Mouse (Mus musculus) embryonic fibroblast, embryonic 13.5 days (primary cell): Measurements from ENCODE around the gene Trim7. TPM values are rescaled to one million over a fixed set of nuclear protein-coding genes. Genes with fewer than 3 reads are reported as not detected.
"Not testable (repeated sequence)": the region's sequence is repeated elsewhere in the genome, so short reads cannot be mapped to it uniquely, and the experiment has no call there.

Source experiments
- H3K27ac ChIP-seq: 2 replicates; pipeline ENCODE4 v1.5.1; 2012; ENCODE audit warnings: low read length, control low read depth, inconsistent platforms; ENCODE audit not compliant: insufficient read depth
- H3K4me1 ChIP-seq: 2 replicates; pipeline ENCODE4 v1.6.1; 2011; ENCODE audit warnings: low read length; ENCODE audit not compliant: control insufficient read depth, insufficient read depth
- H3K4me3 ChIP-seq: 2 replicates; pipeline ENCODE4 v1.5.1; 2011; ENCODE audit warnings: mild to moderate bottlenecking, control low read depth, low read length; ENCODE audit not compliant: insufficient read depth
- CTCF ChIP-seq: IDR thresholded peaks from 2 replicates; pipeline ENCODE4 v1.5.1; 2011; ENCODE audit warnings: mild to moderate bottlenecking, control low read depth, low read length, moderate library complexity, borderline replicate concordance; ENCODE audit not compliant: insufficient read depth
- POLR2A ChIP-seq: IDR thresholded peaks from 2 replicates; pipeline ENCODE4 v1.6.1; 2011; ENCODE audit warnings: low read depth, mild to moderate bottlenecking, control low read depth, low read length, moderate library complexity
- polyA plus RNA-seq: library from polyadenylated mRNA; stranded (reverse); fragments of >200 nt; gene quantifications from 2 replicates; pipeline ENCODE4 v1.2.4, GENCODE M21; 2011; ENCODE audit warnings: low read depth; ENCODE audit not compliant: missing spikeins, insufficient read length

Gene Trim7
- polyA plus RNA-seq, 1 experiment: 16.0 TPM

- TF ChIP-seq POLR2A (no peak), CTCF (no peak)
- H3K4me3 ChIP-seq: no peak overlapping the region
- peaks cover 6% of the 10 kb centered on the region; the same call in 1 of the 2 replicates for H3K4me1 ChIP-seq
Observed at GRCm38 (mm10) chr11:48813782-48814181, 12.2 kb upstream of the Trim7 start.

GRCm38 (mm10) chr11:48815851-48816250 is 10.1 kb upstream of the Trim7 start:
- Histone ChIP-seq H3K4me3 (peak overlapping the region; percentile 86), H3K4me1 (peaks cover 9% of the 10 kb centered on the region; the same call in 1 of the 2 replicates), H3K27ac (no peak overlapping the region)
- no peak for TF ChIP-seq POLR2A
- no peak for TF ChIP-seq CTCF

More at GRCm38 (mm10) chr11:48813782-48814181, 12.2 kb upstream of the Trim7 start:
- no peak overlapping the region for H3K27ac ChIP-seq

GRCm38 (mm10) chr11:48816281-48816781 is 9.6 kb upstream of the Trim7 start:
- TF ChIP-seq CTCF (no peak), POLR2A (no peak)
- H3K4me3 ChIP-seq: peak overlapping the region; percentile 86
- no peak overlapping the region for H3K27ac ChIP-seq
- peaks cover 9% of the 10 kb centered on the region; the same call in 1 of the 2 replicates for H3K4me1 ChIP-seq

- TF ChIP-seq CTCF (no peak), POLR2A (peak; percentile 98)
- peak within 1 kb of the TSS; percentile 98 for H3K27ac ChIP-seq
- H3K4me1 ChIP-seq: peaks cover 9% of the 10 kb centered on the region; the same call in 1 of the 2 replicates
- H3K4me3 ChIP-seq: peak within 1 kb of the TSS; percentile 90
Observed at GRCm38 (mm10) chr11:48816800-48817665, 8.9 kb upstream of the Trim7 start, which contains the start of gene Trim41. Gene Trim41, minus strand, starts transcription at chr11:48817353.

GRCm38 (mm10) chr11:48817794-48818193 is 8.1 kb upstream of the Trim7 start:
- Histone ChIP-seq H3K4me1 (peaks cover 9% of the 10 kb centered on the region; the same call in 1 of the 2 replicates), H3K27ac (peak overlapping the region; percentile 98), H3K4me3 (peak overlapping the region; percentile 90)
- TF ChIP-seq CTCF: no peak
- no peak for TF ChIP-seq POLR2A

GRCm38 (mm10) chr11:48818346-48818745 is 7.6 kb upstream of the Trim7 start:
- H3K27ac ChIP-seq: peak overlapping the region; percentile 98
- H3K4me3 ChIP-seq: peak overlapping the region; percentile 36
- no peak for TF ChIP-seq CTCF
- TF ChIP-seq POLR2A: 0 out of 2 replicates have a peak, but pooled peaks have one; percentile 28
- 0 out of 2 replicates have a peak, but pooled peaks cover 9% of the 10 kb centered on the region for H3K4me1 ChIP-seq

- TF ChIP-seq CTCF (no peak), POLR2A (no peak)
- Histone ChIP-seq H3K27ac (peak overlapping the region; percentile 89), H3K4me1 (0 out of 2 replicates have a peak, but pooled peaks cover 6% of the 10 kb centered on the region), H3K4me3 (no peak overlapping the region)
Observed at GRCm38 (mm10) chr11:48819614-48820307, 6.2 kb upstream of the Trim7 start.

GRCm38 (mm10) chr11:48820308-48820674 is 5.6 kb upstream of the Trim7 start:
- Histone ChIP-seq H3K4me1 (0 out of 2 replicates have a peak, but pooled peaks cover 6% of the 10 kb centered on the region), H3K27ac (peak overlapping the region; percentile 89), H3K4me3 (no peak overlapping the region)
- no peak for TF ChIP-seq CTCF
- 0 out of 2 replicates have a peak, but pooled peaks have one; percentile 4 for TF ChIP-seq POLR2A

GRCm38 (mm10) chr11:48821299-48821698 is 4.6 kb upstream of the Trim7 start:
- not testable (repeated sequence) for H3K4me1 ChIP-seq, H3K4me3 ChIP-seq, H3K27ac ChIP-seq
